Mouse (Mus musculus): ENCODE data around the gene Heatr5a. TPM values are rescaled to one million over a fixed set of nuclear protein-coding genes. Genes with fewer than 3 reads are reported as not detected.
A peak's percentile ranks its signal among the peaks of the same experiment; 100 is the strongest.

Heatr5a gene
- polyA plus RNA-seq, 1 experiment from 2014 or later = 6.2 TPM

GRCm38 (mm10) chr12:51827958-51828650 lies 143.0 kb downstream of the Heatr5a start:
- H3K4me2 ChIP-seq = peak overlapping the region; percentile 65
- 15% methylated on average over 6 of the region's 6 CpGs for WGBS
- H3K4me3 ChIP-seq = peak overlapping the region; percentile 84
- H3K9ac ChIP-seq = peak overlapping the region; percentile 96
- peaks cover 14% of the 10 kb centered on the region for H3K36me3 ChIP-seq
- H3K4me1 ChIP-seq (replicated peaks) = peaks cover 16% of the 10 kb centered on the region
- H3K9me3 ChIP-seq (replicated peaks) = no peaks in the 10 kb centered on the region
- ATAC-seq (replicated peaks; ENCODE audit: insufficient number of reproducible peaks, insufficient read depth, low FRiP score, low read depth) = no peak
- no peaks in the 10 kb centered on the region for H3K27me3 ChIP-seq
- H3K27ac ChIP-seq = peak overlapping the region; percentile 99

Other genes starting within 250 kb of the Heatr5a start
- 30.8 and 32.4 TPM in 2 replicates for gene Hectd1, start 141.8 kb downstream of the Heatr5a start, polyA plus RNA-seq (2015; fragmentation: Nextera tagmentation; extraction: Ambion mirVana)
- 14.2 and 15.3 TPM in 2 replicates for gene Dtd2, start 35.2 kb upstream of the Heatr5a start, polyA plus RNA-seq (2015; fragmentation: Nextera tagmentation; extraction: Ambion mirVana)
- gene Gpr33, start 56.7 kb upstream of the Heatr5a start, polyA plus RNA-seq (2015; fragmentation: Nextera tagmentation; extraction: Ambion mirVana) = not detected in 2 replicates
- gene Nubpl, start 126.4 kb upstream of the Heatr5a start, polyA plus RNA-seq (2015; fragmentation: Nextera tagmentation; extraction: Ambion mirVana) = 9.0 and 10.9 TPM in 2 replicates